Mouse (Mus musculus): ENCODE measurements around the gene Slc12a6.

Gene Slc12a6

GRCm38 (mm10) chr2:112265448-112266241, at the start of gene Slc12a6:
Gene Slc12a6, plus strand, starts transcription at chr2:112265825.
- peak; percentile 92 for DNase-seq

- DNase-seq = no peak
These were observed 49.6 kb upstream of the Slc12a6 start for GRCm38 (mm10) chr2:112215977-112216376.

DNA sequence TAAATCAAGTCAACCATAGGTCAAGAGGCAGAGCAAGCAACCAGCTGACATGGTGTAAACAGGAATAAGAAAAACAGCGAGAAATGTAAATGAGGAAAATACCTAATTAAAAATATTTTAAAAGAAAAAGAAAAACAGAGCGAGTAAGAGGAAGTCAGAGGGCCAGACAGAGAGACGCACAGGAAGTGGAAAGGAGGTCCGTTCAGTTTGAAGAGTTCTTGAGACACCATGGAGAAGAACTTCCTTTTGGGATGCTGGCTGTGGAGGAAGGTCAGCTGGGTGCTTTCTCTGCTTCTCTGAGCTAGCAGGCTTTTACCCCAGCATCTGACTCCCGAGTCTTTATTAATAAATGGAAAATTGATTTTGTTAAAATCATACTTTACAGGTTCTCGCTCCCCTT, 48.0 kb upstream of the Slc12a6 start:
- DNase-seq = no peak

DNA sequence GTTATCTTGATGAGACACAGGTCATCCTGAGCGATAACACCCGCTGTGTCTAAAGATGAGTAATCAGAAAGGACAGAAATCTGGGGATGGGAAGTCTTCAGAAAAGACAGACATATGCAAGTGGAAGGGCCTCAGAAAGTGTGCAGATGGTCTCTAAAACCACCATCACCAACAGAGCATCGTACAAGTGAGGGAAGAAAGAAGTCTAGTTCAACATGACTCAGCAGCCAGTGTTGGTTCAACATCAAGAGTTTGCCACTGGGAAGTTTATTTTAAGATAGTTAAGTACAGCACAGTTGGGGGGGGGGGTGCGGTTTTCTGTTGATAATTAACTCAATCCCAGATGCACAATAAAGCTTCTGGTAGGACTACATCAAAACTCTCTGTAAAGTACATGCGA, 44.7 kb upstream of the Slc12a6 start:
- DNase-seq = no peak

DNA sequence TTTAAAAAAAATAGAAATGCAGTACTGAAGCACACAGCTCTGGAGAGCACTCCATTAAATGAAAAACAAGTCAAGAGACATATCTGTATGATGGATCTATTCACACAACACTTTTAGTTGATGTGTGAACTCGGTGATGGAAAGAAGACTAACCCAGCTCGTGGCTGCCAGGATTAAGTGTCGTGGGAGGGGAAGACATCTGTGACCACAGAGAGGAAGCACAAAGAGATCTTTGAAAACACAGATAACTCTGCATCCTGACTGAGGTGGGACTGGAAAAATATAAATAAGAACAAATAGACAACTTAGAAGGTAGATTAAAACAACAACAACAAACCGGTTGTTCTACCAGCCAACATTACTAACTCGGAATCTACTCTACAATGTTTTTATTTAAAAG, 43.0 kb upstream of the Slc12a6 start:
- no peak for DNase-seq

GRCm38 (mm10) chr2:112224356-112224755, 41.3 kb upstream of the Slc12a6 start:
- DNase-seq = no peak

DNA sequence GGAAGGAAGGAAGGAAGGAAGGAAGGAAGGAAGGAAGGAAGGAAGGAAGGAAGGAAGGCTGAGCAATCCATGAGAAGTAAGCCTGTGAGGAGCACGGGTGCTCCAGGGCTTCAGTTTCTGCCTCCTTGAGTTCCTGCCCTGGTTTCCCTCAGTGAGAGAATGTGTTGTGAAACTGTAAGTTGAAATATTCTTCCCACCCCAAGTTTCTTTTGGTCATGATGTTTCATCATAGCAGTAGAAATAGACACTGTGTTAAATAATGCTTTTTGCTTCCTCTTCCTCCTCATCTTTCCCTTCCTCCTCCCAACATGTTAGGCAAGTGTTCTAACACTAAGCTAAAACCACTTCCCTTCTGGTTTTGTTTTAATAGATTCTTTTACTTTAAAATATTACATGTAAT, 33.0 kb upstream of the Slc12a6 start:
- no peak for DNase-seq

DNA sequence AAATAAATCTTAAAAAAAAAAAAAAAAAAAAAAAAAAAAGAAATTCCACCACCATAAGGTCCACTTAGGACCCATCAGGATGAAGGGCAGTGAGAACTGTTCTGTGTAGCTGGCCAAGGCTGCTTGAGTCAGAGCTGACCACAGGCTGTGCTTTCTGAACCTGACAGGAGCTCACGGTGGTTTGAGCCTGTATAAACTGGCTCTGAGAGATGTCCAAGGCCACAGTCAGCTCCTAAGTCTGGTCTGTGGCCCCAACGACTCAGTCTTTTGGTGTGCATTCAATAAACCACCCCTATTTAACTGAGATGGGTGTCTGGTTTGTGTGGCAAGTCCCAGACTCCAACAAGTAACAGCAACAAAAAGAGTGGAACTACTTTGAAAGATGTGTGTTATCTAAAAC, 29.0 kb upstream of the Slc12a6 start:
- DNase-seq = no peak

DNA sequence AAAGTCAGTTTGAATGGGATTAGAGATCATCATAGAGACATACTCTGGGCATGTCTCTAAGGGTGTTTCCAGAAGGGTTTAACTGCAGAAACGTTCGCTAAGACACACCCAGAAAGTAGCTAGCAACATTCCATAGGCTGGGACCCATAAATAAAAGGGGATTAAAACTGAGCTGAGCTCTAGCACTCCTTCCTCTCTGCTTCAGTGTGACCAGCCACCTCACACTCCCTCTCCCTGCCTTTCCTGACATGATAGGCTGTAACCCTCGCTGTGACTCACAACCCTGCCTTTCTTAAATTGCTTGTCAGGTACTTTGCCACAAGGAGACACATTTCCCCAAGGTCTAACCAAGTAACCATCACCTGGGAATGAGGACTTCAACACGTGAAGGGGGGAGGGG, 27.6 kb upstream of the Slc12a6 start:
- no peak for DNase-seq

DNA sequence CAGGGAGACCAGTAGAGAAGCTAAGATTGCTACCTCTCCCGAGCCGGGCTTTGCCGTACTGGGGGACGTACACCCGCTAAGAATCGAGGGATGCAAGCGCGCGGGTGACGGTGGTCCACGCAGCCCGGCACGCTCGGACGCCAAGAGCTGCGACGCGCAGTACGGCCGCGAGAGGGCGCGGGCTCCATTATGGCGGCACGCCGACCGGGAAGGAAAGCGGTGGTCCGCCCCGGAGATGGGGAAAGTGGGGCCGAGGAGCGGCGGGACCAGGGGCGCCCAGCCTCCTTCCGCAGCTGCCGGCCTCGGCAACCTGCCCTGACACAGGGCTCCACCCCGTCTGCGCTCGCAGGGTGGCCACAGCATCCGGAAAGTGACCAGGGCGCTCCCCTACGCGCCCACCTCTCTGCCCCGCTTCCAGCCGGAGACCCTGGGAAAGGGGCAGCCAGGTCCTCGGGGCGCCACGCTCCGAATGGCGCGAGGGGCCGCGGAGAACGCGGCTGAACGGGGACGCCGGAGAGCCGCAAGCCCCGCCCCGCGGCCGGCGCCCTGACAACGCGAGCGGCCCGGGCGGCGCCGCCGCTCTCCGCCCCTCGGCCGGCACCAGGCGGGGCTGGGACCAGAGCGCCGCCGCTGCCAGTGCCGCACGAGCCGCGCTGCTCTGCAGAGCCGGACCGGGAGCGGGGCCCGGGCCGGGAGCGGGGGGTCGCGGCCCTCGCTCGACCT, 26.3 kb upstream of the Slc12a6 start, which contains the start of gene Lpcat4:
Gene Lpcat4, plus strand, starts transcription at position 257 of the 723 bp plus-strand sequence.
- peak; percentile 89 for DNase-seq

- DNase-seq = peak; percentile 18
These were observed 25.5 kb upstream of the Slc12a6 start for GRCm38 (mm10) chr2:112239935-112240721.

GRCm38 (mm10) chr2:112241787-112242186, 23.8 kb upstream of the Slc12a6 start:
- DNase-seq = no peak

DNA sequence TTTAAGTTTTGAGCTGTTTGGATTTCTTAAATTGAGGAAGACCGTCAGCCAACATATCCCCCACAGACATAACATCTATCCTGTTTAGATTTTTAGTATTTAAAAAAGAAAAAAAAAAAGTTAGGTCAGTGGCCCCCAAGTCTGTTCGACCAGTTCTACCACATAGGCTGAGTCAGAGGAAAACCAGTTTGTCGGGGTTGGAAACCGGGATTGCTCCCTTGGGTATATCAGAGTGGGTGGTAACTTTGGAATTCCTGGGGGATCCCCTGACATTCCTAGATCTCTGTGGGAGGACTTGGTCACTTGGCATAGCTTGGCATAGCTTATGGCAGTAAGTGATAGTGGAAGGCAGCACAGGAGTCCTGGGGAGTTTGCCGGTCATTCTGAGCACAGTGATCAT, 20.3 kb upstream of the Slc12a6 start:
- no peak for DNase-seq

DNA sequence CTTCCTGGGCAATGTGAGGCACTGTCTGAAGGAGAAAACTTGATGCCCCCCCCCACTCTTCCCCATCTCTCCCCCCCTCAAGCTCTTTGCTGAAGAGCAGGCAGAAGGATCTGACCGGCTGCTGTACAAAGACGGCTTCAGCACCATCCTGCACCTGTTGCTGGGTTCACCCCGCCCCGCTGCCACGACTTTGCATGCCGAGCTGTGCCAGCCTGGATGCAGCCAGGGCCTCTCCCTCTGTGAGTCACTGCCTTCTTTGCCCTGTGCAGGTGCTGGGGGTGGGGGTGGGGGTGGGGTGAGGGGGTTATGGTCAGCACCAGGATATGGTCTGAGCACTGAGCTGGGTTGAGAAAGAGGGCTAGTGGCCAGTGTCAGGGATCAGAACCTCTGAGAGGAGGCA, 19.4 kb upstream of the Slc12a6 start:
- no peak for DNase-seq

- no peak for DNase-seq
These were observed 18.3 kb upstream of the Slc12a6 start for GRCm38 (mm10) chr2:112247323-112247722.

- DNase-seq = no peak
These were observed 15.7 kb upstream of the Slc12a6 start for GRCm38 (mm10) chr2:112249780-112250453.

DNA sequence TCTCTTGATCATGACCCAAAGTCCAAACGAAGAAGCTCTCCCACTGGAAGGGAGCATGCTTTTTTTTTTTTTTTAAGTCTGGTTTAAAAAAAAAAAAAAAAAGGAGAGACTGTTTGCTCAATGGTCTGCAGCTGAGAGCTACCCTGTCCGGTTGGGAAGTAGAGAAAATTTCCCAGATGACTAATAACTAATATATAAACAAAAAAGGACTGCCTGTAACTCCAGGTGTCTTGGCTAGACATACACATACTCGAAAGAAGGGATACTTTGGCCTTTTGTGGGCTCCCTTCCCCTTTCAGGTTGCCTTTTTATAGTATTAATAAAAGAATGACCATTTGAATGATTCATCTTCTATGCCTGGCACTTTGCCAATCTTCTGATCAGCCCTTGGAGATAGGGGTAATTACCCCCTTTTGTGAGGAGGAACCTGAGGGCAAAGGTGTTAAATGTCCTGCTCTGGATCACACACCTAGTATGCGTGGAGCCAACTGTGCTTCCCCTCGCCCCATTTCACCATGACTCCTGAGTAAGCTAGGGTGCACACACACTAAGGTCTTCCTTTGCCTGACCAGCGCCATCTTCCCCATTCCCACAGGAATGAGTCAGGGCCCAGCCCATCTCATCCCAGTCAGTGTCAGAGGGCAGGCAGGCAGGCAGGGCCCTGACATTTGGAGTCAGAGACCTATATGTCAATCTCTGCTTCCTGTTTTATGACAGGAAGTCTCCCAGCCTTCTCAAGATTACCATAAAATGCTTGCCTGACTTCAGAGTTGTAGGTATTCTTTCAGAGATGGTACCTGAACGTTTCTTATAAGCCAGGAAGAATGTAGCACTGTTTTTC, 10.7 kb upstream of the Slc12a6 start:
- no peak for DNase-seq

GRCm38 (mm10) chr2:112259241-112259962, 6.2 kb upstream of the Slc12a6 start, which contains the start of gene Nutm1:
Gene Nutm1, minus strand, starts transcription at chr2:112259291.
- no peak for DNase-seq

DNA sequence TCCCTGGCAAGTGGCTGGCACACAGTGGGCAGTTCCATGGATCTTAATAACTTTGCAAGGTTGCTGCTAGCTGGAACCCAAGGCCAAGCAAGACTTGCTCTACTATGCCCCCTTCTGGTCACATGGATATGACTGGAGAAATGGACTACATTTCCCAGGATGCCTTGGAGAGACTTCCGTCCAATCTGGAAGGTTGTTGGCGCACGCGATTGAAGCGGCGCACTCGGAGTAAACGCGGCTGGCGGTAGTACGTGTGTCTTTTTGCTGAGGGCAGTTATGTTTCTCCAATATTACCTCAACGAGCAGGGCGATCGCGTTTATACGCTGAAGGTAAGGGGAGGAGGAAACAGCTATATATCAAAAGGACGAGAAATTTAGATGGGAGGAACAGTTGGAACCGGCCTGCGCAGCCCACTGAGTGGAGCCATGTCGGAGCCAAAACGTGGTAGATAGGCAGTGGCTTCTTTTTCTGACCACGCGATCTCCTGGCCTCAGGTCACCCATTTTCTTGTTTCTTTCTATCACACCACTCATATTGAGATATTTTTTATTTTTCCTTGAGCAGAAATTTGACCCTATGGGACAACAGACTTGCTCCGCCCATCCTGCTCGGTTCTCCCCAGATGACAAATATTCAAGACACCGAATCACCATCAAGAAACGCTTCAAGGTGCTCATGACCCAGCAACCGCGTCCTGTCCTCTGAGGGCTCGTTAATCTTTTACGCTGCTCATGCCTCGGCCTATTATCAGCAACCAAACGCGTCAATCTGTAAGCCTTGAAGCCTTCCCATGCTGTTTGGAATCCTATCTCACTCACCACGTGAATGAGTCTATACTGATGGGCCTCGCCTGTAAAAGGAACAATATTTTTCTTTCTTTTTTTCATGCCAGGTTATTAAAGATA, 3.6 kb upstream of the Slc12a6 start, which contains the start of gene Nop10:
Gene Nop10, plus strand, starts transcription at position 179 of the 906 bp plus-strand sequence.
- peak; percentile 85 for DNase-seq

GRCm38 (mm10) chr2:112262779-112263295, 2.8 kb upstream of the Slc12a6 start:
- no peak for DNase-seq

All from kidney, adult 18-20 months (tissue).